Mouse (Mus musculus) neural tube, embryonic 13.5 days (tissue): ENCODE results near the gene Gne. TPM values are rescaled to one million over a fixed set of nuclear protein-coding genes. Genes with fewer than 3 reads are reported as not detected.

Experiments
- ATAC-seq: fragments of 200-750 bp; cut with Nextera tagmentation; 2 replicates; pipeline ENCODE4 v1.8.0; 2017; ENCODE audit warnings: low read depth, mild to moderate bottlenecking, moderate TSS enrichment, moderate library complexity
- H3K27ac ChIP-seq: fragments of 300-500 bp; sonication (generic); replicated peaks from 2 replicates; pipeline ENCODE4 v1.5.1; 2015; ENCODE audit warnings: moderate library complexity, mild to moderate bottlenecking, inconsistent platforms
- H3K27me3 ChIP-seq: fragments of 300-500 bp; sonication (generic); 2 replicates; pipeline ENCODE4 v1.6.1; 2015; ENCODE audit warnings: mild to moderate bottlenecking, inconsistent platforms
- H3K36me3 ChIP-seq: fragments of 300-500 bp; sonication (generic); 2 replicates; pipeline ENCODE4 v1.6.1; 2015; ENCODE audit warnings: mild to moderate bottlenecking, inconsistent platforms
- H3K4me1 ChIP-seq: fragments of 300-500 bp; sonication (generic); replicated peaks from 2 replicates; pipeline ENCODE4 v1.6.1; 2015; ENCODE audit warnings: inconsistent platforms
- H3K4me2 ChIP-seq: fragments of 300-500 bp; sonication (generic); 2 replicates; pipeline ENCODE4 v1.6.1; 2015; ENCODE audit warnings: inconsistent platforms, mild to moderate bottlenecking, moderate library complexity
- H3K4me3 ChIP-seq: fragments of 300-500 bp; sonication (generic); 2 replicates; pipeline ENCODE4 v1.5.1; 2015; ENCODE audit warnings: mild to moderate bottlenecking, inconsistent platforms
- H3K9ac ChIP-seq: fragments of 300-500 bp; sonication (generic); 2 replicates; pipeline ENCODE4 v1.6.1; 2015; ENCODE audit warnings: moderate library complexity, mild to moderate bottlenecking, inconsistent platforms
- H3K9me3 ChIP-seq: fragments of 300-500 bp; sonication (generic); 2 replicates; pipeline ENCODE4 v1.6.1; 2016; ENCODE audit warnings: inconsistent platforms
- WGBS: fragments of 180-500 bp; shearing (Covaris S2); methylation state at CpG from one replicate; pipeline ENCODE4 v1.1.7; 2015; 5-methylcytosine and 5-hydroxymethylcytosine counted together
- polyA plus RNA-seq: library from polyadenylated mRNA; unstranded; fragments of >200 nt; fragmentation: Nextera tagmentation; extraction: Ambion mirVana; gene quantifications from 2 replicates; pipeline ENCODE4 v1.2.1, GENCODE M21; 2015

The Gne gene
- polyA plus RNA-seq, 1 experiment from 2014 or later, result 23.3 TPM

DNA sequence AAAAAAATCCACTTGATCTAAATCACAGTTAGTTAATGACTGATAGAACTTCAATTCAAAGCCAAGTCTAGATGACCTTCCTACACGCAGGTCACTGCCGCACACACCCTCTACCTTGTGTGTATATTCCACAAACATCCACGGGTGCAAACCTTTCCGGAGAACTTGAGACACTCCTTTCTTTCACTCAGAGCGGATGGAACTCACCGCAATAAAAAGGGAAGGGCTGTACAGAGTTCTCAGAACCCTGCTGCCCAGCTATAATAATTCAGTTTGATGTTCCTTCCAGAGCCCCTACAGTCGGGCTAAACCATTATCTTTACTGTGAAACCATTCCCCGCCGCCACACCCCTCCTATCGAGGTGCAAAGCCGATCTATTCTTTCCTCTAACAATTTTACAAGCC, 12.2 kb downstream of the Gne start:
- H3K27me3 ChIP-seq, result no peaks in the 10 kb centered on the region
- no peaks in the 10 kb centered on the region for H3K36me3 ChIP-seq
- H3K9ac ChIP-seq, result peak overlapping the region; percentile 83
- ATAC-seq, result peak; percentile 52
- WGBS, result 5% methylated on average over 11 of the region's 11 CpGs
- H3K27ac ChIP-seq, result peak overlapping the region; percentile 88
- H3K4me1 ChIP-seq, result peaks cover 29% of the 10 kb centered on the region
- peak overlapping the region; percentile 64 for H3K4me2 ChIP-seq
- H3K4me3 ChIP-seq, result peak overlapping the region; percentile 75
- H3K9me3 ChIP-seq, result no peaks in the 10 kb centered on the region

DNA sequence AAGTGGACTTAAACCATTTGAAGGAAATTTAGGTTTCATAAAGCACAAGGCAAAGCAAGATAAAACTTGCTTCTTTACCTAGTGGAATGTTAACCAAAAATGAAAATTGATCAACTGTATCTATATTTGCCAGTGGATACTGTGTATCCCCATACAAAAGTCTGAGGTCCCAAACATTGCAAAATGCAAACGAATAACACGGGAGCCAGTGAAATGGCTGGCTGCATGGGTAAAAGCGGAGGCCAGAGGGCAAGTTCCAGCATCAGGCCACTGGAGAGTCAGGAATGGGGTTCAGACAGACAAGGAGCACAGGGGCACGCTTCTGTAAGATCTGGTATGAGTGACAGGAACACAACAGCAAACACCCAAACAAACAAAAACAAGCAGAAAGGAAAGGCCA, 13.3 kb downstream of the Gne start:
- Histone ChIP-seq H3K4me3 (no peak overlapping the region; the same call in 1 of the 2 replicates), H3K4me2 (peak overlapping the region; percentile 64), H3K27me3 (no peaks in the 10 kb centered on the region), H3K9ac (peak overlapping the region; percentile 83), H3K36me3 (no peaks in the 10 kb centered on the region), H3K27ac (no peak overlapping the region), H3K9me3 (no peaks in the 10 kb centered on the region), H3K4me1 (peaks cover 29% of the 10 kb centered on the region)
- ATAC-seq, result no peak
- WGBS, result 72% methylated on average over 4 of the region's 4 CpGs

DNA sequence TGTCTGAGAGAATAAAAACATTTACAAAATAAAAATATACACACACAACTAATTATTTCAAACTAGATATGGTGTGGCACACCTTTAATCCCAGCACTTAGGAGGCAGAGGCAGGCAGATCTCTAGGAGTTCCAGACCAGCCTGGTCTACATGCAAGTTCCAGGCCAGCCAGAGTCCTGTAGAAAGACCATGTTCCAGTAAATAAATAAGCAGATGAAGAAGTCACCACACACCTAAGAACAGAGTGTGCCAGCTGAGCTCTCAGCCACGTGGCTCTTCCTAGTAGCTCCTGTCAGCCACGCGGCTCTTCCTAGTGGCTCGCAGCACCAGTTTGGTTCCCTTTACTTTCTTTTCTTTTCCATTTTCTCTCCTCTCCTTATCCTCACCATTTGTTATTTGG, 14.6 kb downstream of the Gne start:
- H3K9me3 ChIP-seq, result no peaks in the 10 kb centered on the region
- WGBS, result 95% methylated on average over 4 of the region's 4 CpGs
- ATAC-seq, result no peak

GRCm38 (mm10) chr4:44068736-44069135, 15.2 kb downstream of the Gne start:
- no peak overlapping the region for H3K9ac ChIP-seq
- H3K4me2 ChIP-seq, result no peak overlapping the region
- no peaks in the 10 kb centered on the region for H3K9me3 ChIP-seq
- H3K27ac ChIP-seq, result no peak overlapping the region
- H3K36me3 ChIP-seq, result no peaks in the 10 kb centered on the region
- WGBS, result 40% methylated on average over 9 of the region's 9 CpGs
- no peak overlapping the region for H3K4me3 ChIP-seq
- peaks cover 34% of the 10 kb centered on the region for H3K4me1 ChIP-seq
- no peak for ATAC-seq
- no peaks in the 10 kb centered on the region for H3K27me3 ChIP-seq

More for the DNA sequence above, 14.6 kb downstream of the Gne start:
- H3K36me3 ChIP-seq, result no peaks in the 10 kb centered on the region
- H3K27ac ChIP-seq, result no peak overlapping the region
- H3K4me2 ChIP-seq, result no peak overlapping the region
- no peak overlapping the region for H3K4me3 ChIP-seq
- no peak overlapping the region for H3K9ac ChIP-seq
- peaks cover 34% of the 10 kb centered on the region for H3K4me1 ChIP-seq
- no peaks in the 10 kb centered on the region for H3K27me3 ChIP-seq

- Histone ChIP-seq H3K27me3 (no peaks in the 10 kb centered on the region), H3K9me3 (no peaks in the 10 kb centered on the region), H3K4me2 (no peak overlapping the region), H3K4me1 (peaks cover 25% of the 10 kb centered on the region), H3K9ac (no peak overlapping the region), H3K27ac (no peak overlapping the region), H3K4me3 (no peak overlapping the region), H3K36me3 (peaks cover 8% of the 10 kb centered on the region; the same call in 1 of the 2 replicates)
- ATAC-seq, result no peak
- 88% methylated on average over 6 of the region's 6 CpGs for WGBS
These were observed 17.1 kb downstream of the Gne start for GRCm38 (mm10) chr4:44066891-44067290.

GRCm38 (mm10) chr4:44065355-44066025, 18.5 kb downstream of the Gne start:
- Histone ChIP-seq H3K9me3 (no peaks in the 10 kb centered on the region), H3K36me3 (peaks cover 8% of the 10 kb centered on the region; the same call in 1 of the 2 replicates), H3K27ac (no peak overlapping the region), H3K4me1 (peaks cover 11% of the 10 kb centered on the region), H3K9ac (0 out of 2 replicates have a peak overlapping the region, but pooled peaks have one; percentile 23), H3K4me2 (peak overlapping the region; percentile 30; the same call in 1 of the 2 replicates), H3K4me3 (no peak overlapping the region), H3K27me3 (no peaks in the 10 kb centered on the region)
- WGBS, result 40% methylated on average over 16 of the region's 16 CpGs
- peak; percentile 74 for ATAC-seq

- Histone ChIP-seq H3K4me3 (no peak overlapping the region), H3K27me3 (no peaks in the 10 kb centered on the region), H3K9ac (no peak overlapping the region), H3K9me3 (no peaks in the 10 kb centered on the region), H3K27ac (no peak overlapping the region), H3K4me2 (no peak overlapping the region), H3K4me1 (peaks cover 4% of the 10 kb centered on the region), H3K36me3 (peaks cover 24% of the 10 kb centered on the region)
- ATAC-seq, result no peak
- WGBS, result 80% methylated on average over 14 of the region's 14 CpGs
These were observed 21.2 kb downstream of the Gne start for GRCm38 (mm10) chr4:44062816-44063215.

DNA sequence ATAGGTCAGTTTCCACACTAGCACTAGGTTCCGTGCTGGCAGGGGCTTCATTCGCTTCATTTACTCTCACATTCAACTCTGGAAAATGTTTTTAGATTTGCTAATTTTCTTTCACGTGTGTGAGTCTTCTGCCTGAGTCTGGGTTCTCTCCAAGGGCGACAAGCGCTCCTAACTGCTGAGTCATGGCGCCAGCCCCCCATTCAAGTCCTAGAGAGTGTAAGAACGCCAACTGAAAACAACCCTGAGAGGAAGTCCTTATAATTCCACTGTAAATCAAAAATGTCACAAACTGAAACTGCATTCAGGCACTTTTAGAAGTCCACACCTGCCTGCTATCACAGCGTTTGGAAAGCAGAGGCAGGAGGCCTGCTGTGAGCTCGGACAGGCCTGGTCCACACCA, 21.9 kb downstream of the Gne start:
- 65% methylated on average over 9 of the region's 9 CpGs for WGBS
- no peak overlapping the region for H3K4me2 ChIP-seq
- no peak for ATAC-seq
- no peaks in the 10 kb centered on the region for H3K27me3 ChIP-seq
- H3K4me3 ChIP-seq, result no peak overlapping the region
- H3K9ac ChIP-seq, result no peak overlapping the region
- H3K4me1 ChIP-seq, result peaks cover 4% of the 10 kb centered on the region
- H3K36me3 ChIP-seq, result peaks cover 24% of the 10 kb centered on the region
- no peak overlapping the region for H3K27ac ChIP-seq
- H3K9me3 ChIP-seq, result no peaks in the 10 kb centered on the region

DNA sequence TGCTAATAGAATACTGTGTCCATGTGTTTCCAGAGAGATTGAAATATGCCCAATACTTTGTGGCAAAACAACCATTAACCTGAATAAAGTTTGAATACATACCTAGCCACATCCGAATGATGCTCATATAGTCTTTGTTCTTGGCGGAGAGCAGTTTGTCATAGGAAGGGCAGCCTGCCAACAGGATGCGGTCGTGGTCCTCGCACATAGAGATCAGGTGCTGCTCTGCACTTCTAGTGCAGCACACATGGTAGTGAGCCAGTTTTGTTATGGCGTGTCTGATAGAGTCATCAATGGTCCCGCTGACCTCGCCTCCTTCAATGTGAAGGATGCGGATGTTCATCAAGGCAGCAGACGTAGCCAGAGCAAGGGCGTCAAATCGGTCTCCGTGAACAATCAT, 24.3 kb downstream of the Gne start:
- Histone ChIP-seq H3K4me2 (no peak overlapping the region), H3K9me3 (no peaks in the 10 kb centered on the region), H3K4me1 (no peaks in the 10 kb centered on the region), H3K9ac (no peak overlapping the region), H3K36me3 (peaks cover 27% of the 10 kb centered on the region), H3K27ac (no peak overlapping the region), H3K4me3 (no peak overlapping the region), H3K27me3 (no peaks in the 10 kb centered on the region)
- WGBS, result 89% methylated on average over 13 of the region's 13 CpGs
- ATAC-seq, result no peak

DNA sequence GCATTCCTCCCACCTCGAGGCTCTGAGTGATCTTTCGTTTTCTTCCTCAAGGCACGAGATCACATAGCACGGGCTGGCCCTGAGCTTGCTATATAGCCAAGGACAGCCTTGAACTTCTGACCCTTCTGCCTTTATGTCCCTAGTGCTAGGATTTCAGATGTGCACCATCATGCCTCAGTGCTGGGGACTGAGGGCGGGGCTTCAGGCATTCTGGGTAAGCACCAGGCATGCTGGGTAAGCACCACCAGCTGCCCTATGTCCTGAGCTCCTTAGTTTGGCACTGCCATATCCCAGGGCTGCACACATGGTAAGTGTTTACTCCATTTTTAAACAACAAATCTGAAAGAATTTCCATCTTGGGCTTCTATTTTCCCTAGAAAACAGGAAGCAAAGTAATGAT, 34.2 kb downstream of the Gne start:
- Histone ChIP-seq H3K4me2 (no peak overlapping the region), H3K9me3 (no peaks in the 10 kb centered on the region), H3K27me3 (no peaks in the 10 kb centered on the region), H3K4me1 (no peaks in the 10 kb centered on the region), H3K36me3 (peaks cover 70% of the 10 kb centered on the region), H3K27ac (no peak overlapping the region), H3K4me3 (no peak overlapping the region), H3K9ac (no peak overlapping the region)
- 87% methylated on average over 5 of the region's 5 CpGs for WGBS
- ATAC-seq, result no peak

DNA sequence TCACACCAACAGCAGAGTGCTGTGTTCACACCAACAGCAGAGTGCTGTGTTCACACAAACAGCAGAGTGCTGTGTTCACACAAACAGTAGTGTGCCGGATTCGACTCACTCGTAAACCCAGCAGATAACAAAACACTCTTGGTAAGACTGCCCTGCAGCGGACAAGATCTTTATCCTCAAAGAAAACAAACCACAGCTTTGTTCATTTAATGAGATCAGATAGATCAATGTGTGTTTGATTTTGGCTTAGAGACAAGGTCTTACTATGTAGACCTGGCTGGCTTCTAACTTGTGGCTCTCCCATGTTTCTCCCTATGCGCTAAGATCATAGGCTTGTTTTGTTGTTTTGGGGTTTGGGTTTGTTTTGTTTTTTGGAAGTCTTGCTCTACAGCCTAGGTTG, 37.9 kb downstream of the Gne start:
- Histone ChIP-seq H3K9ac (no peak overlapping the region), H3K4me1 (no peaks in the 10 kb centered on the region), H3K36me3 (peaks cover 73% of the 10 kb centered on the region), H3K4me3 (no peak overlapping the region), H3K4me2 (no peak overlapping the region), H3K27me3 (no peaks in the 10 kb centered on the region), H3K27ac (no peak overlapping the region), H3K9me3 (no peaks in the 10 kb centered on the region)
- 86% methylated on average over 5 of the region's 5 CpGs for WGBS
- ATAC-seq, result no peak

DNA sequence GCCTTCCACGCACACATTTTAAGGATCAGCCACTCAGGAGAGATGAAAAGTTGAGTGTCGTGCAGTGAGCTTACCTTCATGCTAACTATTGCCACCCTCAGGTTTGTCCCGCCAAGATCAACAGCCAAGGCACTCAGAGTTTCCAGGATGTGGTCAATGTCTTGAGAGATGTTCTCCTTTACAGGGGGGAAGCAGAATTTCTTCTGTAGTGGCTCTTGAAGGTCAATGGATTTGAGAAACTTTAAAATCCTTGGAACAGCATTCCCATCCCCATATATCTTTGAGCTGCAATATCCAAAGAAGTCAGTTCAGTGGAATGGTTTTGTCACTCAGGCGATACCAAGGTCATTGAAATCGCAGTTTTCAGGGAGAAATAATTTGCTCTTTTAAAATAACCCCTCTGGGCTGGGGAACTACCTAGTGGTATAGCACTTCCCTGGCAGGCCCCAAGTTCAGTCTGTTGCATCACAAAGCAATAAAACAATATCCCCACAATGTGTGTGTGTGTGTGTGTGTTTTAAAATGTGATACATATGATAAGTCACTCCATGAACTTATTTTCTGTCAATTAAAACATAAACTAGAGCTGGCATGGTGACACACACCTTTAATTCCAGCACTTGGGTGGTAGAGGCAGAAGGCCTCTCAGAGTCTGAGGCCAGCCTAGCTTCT, 39.2 kb downstream of the Gne start:
- Histone ChIP-seq H3K36me3 (peaks cover 78% of the 10 kb centered on the region), H3K4me1 (no peaks in the 10 kb centered on the region), H3K27ac (no peak overlapping the region), H3K4me2 (no peak overlapping the region), H3K4me3 (no peak overlapping the region), H3K27me3 (no peaks in the 10 kb centered on the region), H3K9me3 (no peaks in the 10 kb centered on the region), H3K9ac (no peak overlapping the region)
- ATAC-seq, result no peak
- WGBS, result 88% methylated on average over 5 of the region's 5 CpGs
